Mouse (Mus musculus): Measurements from ENCODE around the gene Kif17. TPM values are rescaled to one million over a fixed set of nuclear protein-coding genes. Genes with fewer than 3 reads are reported as not detected.
A peak's percentile ranks its signal among the peaks of the same experiment; 100 is the strongest.

Kif17 gene
- polyA plus RNA-seq, 3 experiments from 2014 or later: not detected

DNA sequence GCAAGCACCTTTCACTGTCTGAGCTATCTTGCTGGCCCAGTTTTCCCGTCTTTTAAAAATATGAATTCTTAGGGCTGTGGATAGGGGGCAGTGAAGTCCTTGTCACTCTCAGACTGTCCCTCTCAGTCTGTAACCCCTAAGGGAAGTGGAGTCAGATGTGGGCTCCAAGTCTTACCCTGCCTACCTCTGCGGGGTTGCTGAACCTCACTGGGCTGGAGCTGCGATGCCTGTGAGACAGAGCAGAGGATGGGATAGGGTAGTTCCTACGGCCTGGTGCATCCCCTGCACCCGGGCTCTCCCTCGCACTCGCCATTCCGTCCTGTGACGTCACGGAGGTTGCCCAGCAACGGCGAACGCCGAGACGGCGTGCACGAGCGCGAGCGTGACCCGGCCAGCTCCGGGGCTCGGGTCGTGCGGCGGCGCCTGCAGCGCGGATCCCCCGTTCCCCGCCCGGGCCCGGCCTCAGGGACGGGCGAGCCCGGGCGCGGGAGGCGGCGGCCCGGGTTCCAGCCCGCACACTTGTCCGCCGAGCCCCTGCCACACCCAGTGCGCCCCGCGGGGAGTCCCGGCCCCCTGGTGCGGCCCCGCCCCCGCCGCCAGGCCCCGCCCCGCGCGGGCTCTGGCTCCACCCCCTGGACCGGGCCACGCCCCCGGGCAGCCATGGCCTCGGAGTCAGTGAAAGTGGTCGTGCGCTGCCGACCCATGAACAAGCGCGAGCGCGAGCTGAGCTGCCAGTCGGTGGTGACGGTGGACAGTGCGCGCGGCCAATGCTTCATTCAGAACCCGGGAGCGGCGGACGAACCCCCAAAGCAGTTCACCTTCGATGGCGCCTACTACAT, 11.8 kb downstream of the Kif17 start:
- ATAC-seq: peak; percentile 78

DNA sequence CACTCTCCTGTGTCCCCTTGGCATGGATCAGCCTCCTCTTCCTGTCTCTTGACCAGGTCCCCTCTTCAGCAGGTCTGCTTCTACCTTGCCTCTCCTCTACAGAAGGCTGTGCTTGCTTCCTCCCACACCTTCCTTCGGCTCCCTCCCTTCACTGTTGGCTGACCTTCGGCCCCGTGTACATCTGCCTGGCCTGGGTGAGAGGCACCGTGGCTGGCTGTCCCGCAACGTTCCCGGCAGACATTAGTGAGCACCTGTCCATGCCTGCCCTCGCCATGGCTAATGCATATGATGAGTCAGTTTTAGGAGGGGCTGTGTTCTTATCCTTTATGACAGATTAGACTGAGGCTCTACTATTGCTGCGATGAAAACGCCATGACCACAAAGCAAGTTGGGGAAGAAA, 17.6 kb downstream of the Kif17 start:
- ATAC-seq: no peak

GRCm38 (mm10) chr4:138272011-138272997, 22.1 kb downstream of the Kif17 start:
- ATAC-seq: no peak

DNA sequence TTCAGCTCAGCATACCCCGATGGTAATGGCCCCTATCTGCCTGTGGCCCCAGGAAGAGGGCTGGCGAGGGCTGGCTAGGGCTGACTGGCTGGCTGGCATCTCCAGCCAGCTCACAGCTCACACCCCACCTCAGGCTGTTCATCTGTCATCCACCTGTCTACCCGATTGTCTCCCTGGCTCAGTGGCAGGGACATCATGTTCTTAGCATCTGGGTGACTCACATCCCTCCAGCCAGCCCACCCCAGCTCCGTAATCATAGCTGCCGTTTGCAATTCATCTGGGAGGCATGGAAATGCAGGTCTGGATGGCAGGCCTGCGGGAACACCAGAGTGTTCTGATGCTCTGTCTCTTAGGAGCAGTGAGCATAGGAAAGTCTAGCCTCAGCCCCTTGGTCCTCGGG, 28.1 kb downstream of the Kif17 start:
- no peak for ATAC-seq

GRCm38 (mm10) chr4:138282834-138283233, 32.6 kb downstream of the Kif17 start:
- ATAC-seq: peak; percentile 91

- ATAC-seq: no peak
Measured at GRCm38 (mm10) chr4:138286411-138286810, 36.2 kb downstream of the Kif17 start.

- ATAC-seq: no peak
Measured at GRCm38 (mm10) chr4:138288691-138289090, 38.5 kb downstream of the Kif17 start.

- ATAC-seq: no peak
Measured at GRCm38 (mm10) chr4:138292028-138292427, 41.8 kb downstream of the Kif17 start.

DNA sequence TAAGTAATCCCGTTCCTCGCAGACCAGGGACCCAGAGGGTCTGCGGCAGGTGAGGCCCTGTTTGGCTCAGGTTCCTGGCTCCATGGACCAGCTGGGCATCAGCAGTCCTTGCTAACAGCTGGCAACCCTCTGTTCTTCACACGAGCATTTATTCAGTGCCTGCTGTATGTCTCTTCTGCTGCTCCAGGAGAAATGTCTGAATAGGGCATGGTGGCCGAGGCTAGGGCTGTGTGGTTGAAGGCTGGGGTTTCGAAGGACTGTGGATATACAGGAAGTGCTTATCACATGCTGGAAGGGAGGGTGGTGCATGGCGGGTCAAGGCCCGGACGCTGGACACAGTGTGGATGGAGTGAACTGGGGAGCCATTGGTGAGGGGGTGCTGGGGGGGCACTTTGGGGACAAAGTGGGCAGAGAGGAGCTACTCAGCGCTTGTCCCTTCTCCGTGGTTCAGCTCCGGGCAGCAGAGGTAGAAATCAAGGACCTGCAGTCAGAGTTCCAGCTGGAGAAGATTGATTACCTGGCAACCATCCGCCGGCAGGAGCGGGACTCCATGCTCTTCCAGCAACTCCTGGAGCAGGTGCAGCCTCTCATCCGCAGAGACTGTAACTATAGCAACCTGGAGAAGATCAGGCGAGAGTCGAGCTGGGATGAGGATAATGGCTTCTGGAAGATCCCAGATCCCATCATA, 43.2 kb downstream of the Kif17 start:
- no peak for ATAC-seq

DNA sequence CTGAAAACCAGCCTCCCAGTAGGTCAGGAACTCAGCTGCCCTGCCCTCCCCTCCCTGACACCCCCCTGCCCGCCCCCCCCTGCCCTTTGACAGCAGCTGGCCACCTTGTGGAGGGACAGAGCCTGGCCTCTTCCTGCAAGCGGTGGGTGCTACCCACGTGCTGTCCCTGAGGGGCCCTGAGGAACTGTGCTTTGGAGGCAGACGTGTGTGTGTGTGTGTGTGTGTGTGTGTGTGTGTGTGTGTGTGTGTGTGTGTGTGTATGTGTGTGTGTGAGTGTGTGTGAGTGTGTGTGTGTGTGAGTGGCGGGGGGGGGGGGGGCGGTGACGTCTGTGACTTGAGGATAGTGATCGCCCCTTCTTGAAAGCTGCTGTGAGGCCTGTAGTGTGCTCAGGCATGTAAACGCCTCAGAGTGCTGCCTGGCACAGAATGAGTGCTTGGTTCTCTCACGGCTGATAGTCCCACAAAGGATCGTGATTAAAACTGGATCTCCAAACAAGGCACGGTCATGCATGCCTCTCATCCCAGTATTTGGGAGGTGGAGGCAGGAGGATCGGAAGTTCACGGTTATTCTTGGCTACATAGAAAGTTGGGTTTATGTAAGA, 43.8 kb downstream of the Kif17 start:
- no peak for ATAC-seq

DNA sequence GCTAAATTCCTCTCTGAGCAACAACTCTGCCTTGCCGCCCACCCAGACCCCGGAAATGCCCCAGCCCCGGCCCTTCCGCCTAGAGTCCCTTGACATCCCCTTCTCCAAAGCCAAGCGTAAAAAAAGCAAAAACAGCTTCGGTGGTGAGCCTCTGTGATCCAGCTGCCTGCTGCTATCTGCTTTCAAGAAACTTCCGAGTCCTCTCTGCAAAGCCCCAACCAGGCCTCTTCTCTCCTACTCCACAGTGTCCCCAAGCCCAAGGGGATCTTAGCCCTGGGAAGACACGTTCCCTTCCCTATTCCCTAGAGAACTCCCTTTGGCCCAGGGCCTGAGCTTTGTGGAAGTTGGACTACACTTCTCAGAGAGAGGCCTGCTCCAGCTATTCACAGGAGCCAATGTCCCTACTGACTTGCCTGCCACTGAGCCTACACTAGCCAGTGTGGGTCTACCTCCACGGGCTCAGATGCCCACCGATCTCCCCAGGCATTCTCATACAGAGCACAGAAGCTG, 51.1 kb downstream of the Kif17 start:
- no peak for ATAC-seq

DNA sequence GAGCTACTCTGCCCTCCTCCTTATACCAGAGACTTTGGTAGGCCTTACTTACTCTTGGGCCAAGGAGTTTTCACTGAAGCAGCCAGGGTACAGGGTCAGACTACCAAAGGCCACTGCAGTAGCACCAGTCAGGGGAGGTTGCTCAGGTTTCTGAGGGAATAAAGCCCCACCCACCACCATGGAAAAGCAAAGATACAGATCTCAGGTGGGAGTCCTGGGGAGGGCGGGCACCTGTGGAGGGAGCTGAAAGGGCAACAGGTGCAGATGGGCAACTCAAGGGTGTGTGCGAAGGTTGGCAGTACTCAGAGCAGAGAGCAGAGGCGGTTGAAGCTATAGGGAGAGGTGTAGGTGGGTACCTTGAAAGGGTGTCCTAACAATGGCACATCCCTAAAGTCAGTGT, 52.8 kb downstream of the Kif17 start:
- no peak for ATAC-seq

GRCm38 (mm10) chr4:138303742-138304141, 53.5 kb downstream of the Kif17 start:
- no peak for ATAC-seq

DNA sequence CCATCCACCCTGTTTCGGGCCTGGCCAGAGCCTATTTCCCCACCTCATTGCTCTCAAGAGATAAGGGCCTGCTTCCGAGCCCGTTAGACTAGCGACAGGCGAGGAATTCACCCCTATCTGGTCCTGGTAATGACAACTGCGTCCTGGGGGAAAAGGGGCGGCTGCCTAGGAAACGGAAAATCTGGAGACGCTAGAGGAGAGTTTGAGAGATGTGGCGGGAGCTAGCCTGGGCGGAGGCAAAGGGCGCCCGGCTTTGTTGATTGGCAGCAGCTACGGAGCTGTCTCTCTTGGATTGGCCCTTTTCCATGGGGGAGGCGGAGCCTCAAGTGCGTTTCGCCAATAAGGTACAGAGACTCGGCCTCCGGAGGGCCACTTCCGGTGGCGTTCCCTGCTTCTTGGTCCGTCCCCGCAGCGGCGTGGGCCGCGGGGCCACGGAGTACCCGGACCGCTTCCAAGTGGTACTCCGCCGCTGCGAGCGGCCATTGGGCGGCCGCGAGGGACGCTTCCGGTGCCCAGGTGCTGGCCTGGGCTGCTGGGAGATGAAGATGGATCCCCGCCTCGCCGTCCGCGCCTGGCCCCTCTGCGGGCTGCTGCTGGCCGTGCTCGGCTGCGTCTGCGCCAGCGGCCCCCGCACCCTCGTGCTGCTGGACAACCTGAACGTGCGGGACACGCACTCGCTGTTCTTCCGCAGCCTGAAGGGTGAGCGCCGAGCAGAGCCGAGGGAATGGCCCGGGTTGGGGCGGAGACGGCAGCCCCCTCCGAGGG, 54.3 kb downstream of the Kif17 start, which contains the start of gene Ddost:
Gene Ddost, plus strand, starts transcription at position 391 of the 765 bp plus-strand sequence.
- peak; percentile 99 for ATAC-seq

DNA sequence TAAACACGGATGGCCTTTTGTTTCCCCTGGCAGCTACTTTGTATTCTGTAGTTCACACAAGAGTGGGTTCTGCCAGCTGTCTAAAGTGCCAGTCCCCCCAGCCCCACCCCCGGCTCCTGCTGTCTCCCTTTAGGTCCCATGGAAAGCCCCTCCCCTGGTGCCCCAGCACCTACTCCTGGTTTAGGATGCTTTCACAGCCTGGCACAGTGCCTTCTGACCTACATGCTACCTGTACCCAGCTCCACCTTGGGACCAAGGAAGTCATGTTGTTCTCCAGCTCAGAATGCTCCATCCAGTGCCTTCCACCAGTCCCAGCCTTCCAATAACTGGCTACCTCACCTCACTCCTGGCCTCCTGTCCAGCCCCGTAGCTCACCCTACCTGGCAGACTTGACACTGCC, 56.8 kb downstream of the Kif17 start:
- ATAC-seq: no peak

DNA sequence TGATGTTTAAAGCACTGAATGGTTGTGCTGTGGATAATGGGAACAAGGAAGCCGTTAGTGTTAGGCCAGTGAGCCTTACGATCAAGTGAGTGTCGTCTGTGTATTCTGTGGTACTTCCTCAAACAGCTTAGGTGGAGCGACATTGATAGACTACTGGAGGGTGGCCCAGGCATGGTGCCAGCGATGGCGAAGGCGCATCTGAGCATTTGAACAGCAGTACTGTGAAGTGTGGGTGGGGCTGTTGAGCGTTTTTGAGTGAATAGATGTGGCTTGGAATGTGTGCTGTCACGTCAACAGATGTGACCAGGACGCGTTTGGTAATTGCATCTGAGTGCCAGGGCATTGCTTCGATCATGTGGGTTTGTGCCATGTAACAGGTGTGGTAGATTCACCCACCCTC, 57.5 kb downstream of the Kif17 start:
- no peak for ATAC-seq

DNA sequence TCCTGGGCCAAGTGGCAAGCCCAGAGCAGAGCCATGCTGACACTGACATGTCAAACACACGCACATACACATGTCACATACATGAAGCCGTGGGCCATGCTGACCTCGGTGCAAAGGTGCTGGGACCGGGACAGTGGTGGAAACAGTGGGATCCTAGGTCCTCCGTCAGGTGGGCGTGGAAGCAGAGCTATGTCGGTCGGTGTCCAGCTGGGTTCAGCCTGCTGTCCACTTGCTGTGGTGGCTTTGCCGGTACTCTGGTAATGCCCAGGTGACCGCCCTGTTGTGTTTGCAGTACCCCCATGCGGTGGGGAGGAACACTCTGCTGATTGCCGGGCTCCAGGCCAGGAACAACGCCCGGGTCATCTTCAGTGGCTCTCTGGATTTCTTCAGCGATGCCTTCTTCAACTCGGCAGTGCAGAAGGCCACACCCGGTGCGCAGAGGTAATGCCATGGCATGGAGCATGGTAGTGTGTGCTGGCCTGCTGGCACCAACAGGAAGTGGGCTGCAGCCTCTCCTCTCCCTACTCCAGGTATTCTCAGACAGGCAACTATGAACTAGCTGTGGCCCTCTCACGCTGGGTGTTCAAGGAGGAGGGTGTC, 60.2 kb downstream of the Kif17 start:
- no peak for ATAC-seq

GRCm38 (mm10) chr4:138311595-138311994, 61.4 kb downstream of the Kif17 start:
- no peak for ATAC-seq

- ATAC-seq: no peak
Measured at GRCm38 (mm10) chr4:138312105-138312504, 61.9 kb downstream of the Kif17 start.

GRCm38 (mm10) chr4:138313021-138313420, 62.8 kb downstream of the Kif17 start:
- no peak for ATAC-seq

GRCm38 (mm10) chr4:138313795-138314194, 63.6 kb downstream of the Kif17 start:
- ATAC-seq: no peak

All from inflammation-experienced regulatory T-cells, adult 6 months (primary cell).